Mouse (Mus musculus) liver, adult (tissue): ENCODE data around the gene Dhh.

Source experiments
- GATA4 ChIP-seq: IDR thresholded peaks from 2 replicates; pipeline ENCODE4 v1.6.1; 2014; ENCODE audit warnings: mild to moderate bottlenecking, low read length; ENCODE audit not compliant: insufficient replicate concordance

The Dhh gene

DNA sequence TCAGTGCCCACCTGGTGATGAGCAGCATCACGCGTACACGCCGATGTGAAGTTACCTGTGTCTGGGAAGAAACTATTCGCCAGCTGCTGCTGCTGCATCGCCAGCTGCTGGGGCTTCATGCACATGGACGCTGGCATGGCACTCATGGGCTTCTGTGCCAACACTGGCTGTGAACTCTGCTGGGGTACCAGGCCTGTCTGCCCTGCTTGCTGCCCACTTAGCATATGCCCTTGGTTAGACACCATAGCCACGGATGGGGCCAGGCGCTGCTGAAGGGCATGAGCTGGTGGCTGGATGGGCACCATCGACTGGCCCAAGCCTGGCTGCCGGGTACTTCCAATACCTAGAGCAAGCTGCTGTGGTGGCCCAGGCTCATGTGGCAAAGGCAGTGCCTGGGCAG is 49.2 kb downstream of the Dhh start:
- TF ChIP-seq GATA4 = no peak

DNA sequence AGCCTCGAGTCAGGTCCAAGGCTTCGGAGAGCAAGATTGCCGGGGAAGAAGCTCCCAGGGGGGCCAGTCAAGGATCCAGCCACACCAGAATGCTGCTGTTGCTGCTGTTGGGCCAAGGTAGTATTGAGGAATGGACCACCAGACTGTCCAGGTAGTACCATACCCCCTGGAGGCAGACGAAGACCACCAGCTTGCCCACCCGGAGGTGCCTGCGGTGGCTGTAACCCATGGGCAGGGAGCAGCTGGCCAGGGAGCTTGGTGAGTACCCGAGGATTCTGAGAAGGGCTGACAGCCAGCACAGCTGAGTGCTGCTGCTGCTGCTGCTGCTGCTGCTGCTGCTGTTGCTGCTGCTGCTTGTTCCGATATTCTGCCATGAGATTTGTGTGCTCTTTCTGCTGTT is 52.2 kb downstream of the Dhh start:
- no peak for TF ChIP-seq GATA4

DNA sequence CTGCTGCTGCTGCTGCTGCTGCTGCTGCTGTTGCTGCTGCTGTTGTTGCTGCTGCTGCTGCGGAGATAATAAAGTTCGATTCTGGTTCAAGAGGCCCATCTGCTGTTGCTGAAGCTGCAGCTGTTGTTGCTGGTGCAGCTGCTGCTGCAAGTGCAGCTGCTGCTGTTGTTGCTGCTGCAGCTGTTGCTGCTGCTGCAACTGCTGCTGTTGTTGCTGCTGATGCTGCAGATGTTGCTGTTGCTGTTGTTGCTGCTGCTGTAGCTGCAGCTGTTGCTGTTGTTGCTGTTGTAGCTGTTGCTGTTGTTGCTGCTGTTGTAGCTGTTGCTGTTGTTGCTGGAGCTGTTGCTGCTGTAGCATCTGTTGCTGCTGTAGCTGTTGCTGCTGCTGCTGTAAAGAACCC is 53.2 kb downstream of the Dhh start:
- TF ChIP-seq GATA4 = no peak

DNA sequence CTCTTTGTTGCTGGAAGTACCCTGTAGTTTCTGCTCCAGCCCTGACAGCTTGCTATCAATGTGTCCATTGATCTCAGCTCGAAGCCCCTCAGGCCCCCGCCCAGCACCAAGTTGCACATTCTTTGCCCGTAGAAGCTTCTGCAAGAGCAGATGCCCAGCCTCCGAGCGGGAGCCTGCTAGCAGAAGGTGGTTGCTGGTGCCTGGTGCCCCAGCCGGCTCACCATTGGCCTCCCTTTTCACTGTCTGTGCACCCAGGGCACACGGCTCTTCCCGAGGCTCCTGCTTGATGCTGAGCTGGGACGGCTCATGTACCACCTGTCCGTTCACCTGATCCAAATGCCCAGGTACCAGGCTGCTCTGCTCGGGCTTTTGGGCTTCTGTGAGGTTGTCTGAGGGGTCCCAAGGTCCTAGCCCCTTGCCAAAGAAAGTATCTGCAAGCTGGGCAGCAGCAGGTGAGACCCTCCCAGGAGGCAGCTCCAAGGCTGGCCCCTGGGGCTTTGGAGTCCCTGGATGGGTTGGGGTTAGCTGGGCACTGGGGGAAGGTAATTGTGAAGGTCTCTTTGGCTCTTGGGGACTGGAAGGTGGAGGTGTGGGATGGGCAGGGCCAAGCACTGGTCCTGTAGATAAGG is 54.6 kb downstream of the Dhh start:
- no peak for TF ChIP-seq GATA4
